Mouse (Mus musculus) adrenal gland, postnatal 10 days (tissue): ENCODE measurements around the gene Get4. TPM values are rescaled to one million over a fixed set of nuclear protein-coding genes. Genes with fewer than 3 reads are reported as not detected.

Experiments used
- DNase-seq: peaks from one replicate; pipeline ENCODE4 v3.0.0; 2021; ENCODE audit warnings: mixed read lengths
- long read RNA-seq, 2 experiments: library from polyadenylated mRNA; stranded (forward); transcript quantifications; one replicate each; pipeline ENCODE4 v2.0.0; 2021
- total RNA-seq, 2 experiments: library from RNA; stranded (reverse); gene quantifications; 2 replicates each; pipeline ENCODE4 v1.2.3; 2021

Get4 gene
- 10 to 100 TPM; 69.6 to 82.9 TPM for total RNA-seq
- long read RNA-seq, experiment 1, transcript Get4-201 (9 exons, 2,107 nt), result major isoform, 160 of 213 reads
- long read RNA-seq, experiment 1, partial matches to known transcripts, result 18 of 213 reads
- long read RNA-seq, experiment 1, other reads (novel, unspliced or antisense), result 30 of 213 reads
- long read RNA-seq, experiment 2, transcript Get4-201 (9 exons, 2,107 nt), result major isoform, 82 of 108 reads
- long read RNA-seq, experiment 2, partial matches to known transcripts, result 1 of 108 reads
- long read RNA-seq, experiment 2, other reads (novel, unspliced or antisense), result 21 of 108 reads

- peak; percentile 99 for DNase-seq
Measured at GRCm38 (mm10) chr5:139252081-139252909, at the start of gene Get4. Get4 (plus strand) TSS chr5:139252324.

- no peak for DNase-seq
Measured at GRCm38 (mm10) chr5:139203312-139203711, 48.8 kb upstream of the Get4 start.

DNA sequence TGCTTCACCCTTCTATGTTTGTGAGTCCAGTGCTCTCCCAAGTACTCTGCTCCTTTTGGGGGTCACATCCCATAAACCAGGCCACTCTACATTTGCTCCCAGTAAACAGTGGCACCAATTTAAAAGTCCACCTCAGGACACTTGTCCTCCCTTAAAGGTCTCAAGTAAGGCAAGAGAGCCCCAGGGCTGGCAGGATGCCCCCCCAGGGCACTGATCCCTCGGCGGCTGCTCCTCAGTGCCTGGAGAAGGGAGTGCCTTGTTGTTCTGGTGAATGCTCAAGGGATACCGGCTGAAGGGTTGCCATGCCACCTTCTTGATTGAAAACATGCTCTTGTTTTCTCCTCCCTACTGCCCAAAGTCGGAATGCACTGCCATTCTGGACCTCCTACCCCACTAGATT is 46.0 kb upstream of the Get4 start:
- DNase-seq, result peak; percentile 53

GRCm38 (mm10) chr5:139206525-139206924 is 45.6 kb upstream of the Get4 start:
- DNase-seq, result no peak

DNA sequence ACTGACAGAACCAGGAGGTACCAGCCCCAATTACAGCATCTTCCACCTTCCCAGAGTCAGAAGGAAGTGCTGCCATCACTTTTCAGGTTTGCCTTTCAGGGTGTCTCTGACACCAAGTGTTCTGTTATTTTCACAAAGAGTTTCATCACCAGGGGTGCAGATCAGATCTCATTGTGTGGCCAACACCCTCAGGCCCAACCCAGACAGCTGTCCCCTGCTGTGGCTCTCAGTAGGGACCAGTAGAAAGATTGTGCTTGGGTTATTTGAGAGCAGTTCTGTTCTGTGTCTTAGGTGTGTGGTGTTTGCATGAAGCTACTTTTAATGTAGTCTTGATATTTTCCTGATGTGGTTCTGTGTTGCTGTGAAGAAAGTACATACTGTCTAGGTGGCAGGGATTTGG is 43.9 kb upstream of the Get4 start:
- no peak for DNase-seq

GRCm38 (mm10) chr5:139208871-139209684 is 43.0 kb upstream of the Get4 start:
- DNase-seq, result no peak

GRCm38 (mm10) chr5:139209685-139210026 is 42.5 kb upstream of the Get4 start:
- no peak for DNase-seq

- DNase-seq, result no peak
Measured at GRCm38 (mm10) chr5:139211737-139212385, 40.3 kb upstream of the Get4 start.

GRCm38 (mm10) chr5:139214298-139214697 is 37.8 kb upstream of the Get4 start:
- no peak for DNase-seq

- peak; percentile 52 for DNase-seq
Measured at GRCm38 (mm10) chr5:139215184-139215583, 36.9 kb upstream of the Get4 start.

GRCm38 (mm10) chr5:139216121-139216520 is 36.0 kb upstream of the Get4 start:
- DNase-seq, result no peak

- DNase-seq, result no peak
Measured at GRCm38 (mm10) chr5:139216774-139217173, 35.4 kb upstream of the Get4 start.

DNA sequence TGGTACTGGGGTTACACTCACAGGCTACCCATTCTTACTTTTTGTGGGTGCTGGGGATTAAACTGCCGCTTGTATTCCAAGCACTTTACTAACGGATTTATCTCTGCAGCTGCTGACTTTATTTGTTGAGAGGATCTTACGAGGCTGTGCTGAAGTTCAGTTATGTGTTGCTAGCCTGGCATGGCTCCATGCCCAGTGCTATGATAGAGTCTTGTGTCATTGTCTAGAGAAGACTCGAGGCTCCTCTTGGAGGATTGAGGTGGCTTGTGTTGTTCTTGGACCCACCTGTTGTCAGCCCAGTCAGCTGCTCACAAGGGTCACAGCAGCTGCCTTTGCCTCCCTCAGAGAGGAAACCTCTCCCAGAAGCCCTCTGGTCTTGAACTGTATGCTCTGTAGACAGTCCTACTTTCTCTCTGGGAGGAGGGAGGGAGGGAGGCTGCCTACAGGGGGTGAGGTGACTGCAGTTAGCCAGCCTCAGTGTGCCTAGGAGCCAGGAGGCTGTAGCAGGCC is 32.1 kb upstream of the Get4 start:
- no peak for DNase-seq

DNA sequence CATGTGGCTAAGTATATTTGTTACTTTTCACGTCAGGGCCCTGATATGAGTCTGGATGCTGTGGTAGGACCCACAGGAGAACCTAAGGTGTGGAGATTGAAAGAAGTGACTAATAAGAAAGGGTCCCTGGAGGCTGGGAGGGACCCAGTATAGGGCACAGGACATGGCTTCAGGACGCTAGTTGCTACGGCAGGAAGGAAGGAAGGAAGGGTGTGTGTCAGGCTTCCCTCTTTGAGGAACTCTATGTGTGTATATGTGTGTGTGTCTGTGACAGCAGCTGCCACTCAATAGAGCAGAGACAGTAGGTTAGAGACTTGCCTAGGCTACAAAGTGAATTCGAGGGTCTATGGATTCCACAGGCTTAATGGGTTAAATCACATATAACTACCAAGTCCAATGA is 31.5 kb upstream of the Get4 start:
- DNase-seq, result no peak

DNA sequence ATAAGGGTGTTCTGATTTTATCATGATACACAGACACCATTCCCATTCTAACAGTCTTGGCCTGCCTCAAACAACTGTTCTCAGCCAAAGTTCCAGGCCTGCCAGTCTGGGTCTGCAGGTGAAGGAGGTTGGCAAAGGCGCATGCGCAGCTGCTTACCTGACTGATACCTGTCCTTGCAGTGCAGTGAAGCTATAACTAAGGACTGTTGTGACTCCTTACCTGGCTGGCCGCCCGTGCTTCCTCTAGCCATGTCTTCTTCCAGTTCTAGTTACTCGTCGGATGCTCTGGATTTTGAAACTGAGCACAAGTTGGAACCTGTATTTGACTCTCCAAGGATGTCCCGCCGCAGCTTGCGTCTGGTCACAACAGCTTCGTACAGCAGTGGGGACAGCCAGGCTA is 28.8 kb upstream of the Get4 start:
- no peak for DNase-seq

DNA sequence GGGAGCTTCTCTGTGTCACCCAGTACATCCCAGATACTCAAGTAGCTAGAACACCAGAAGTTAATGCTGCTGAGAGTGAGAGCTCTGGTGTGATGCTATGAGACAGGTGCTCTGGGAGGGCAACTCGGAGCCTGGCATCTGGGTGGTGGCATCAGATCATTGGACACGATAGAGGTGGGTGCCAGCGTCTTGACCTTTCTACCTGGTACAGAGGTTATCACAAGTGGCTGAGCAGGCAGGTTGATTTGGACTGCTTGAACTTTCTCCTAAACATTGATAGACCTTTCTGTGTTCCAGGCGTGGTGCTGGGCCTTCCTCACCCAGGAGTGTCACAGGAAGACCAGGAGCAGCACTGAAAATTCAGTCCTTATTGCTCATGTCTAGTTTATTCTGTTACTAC is 24.9 kb upstream of the Get4 start:
- no peak for DNase-seq

- DNase-seq, result no peak
Measured at GRCm38 (mm10) chr5:139227645-139228044, 24.5 kb upstream of the Get4 start.

DNA sequence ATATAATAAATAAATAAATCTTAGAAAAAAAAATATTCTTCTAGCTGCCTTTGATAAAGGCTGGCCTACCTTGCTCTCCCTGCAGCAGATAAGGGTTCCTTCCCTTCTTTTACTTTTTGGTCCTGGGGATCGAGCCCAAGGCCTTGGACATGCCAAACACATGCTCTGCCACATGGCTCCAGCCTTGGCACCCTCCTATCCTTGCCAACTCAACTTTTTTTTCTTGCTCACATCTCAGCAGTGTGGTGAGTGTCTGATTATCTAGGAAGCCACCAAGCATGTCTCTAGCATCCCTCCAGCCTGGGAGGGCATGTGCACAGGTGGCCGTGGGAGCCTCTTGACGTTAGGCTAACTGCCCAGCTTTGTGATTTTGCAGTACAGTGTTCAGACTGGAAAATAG is 23.8 kb upstream of the Get4 start:
- no peak for DNase-seq

DNA sequence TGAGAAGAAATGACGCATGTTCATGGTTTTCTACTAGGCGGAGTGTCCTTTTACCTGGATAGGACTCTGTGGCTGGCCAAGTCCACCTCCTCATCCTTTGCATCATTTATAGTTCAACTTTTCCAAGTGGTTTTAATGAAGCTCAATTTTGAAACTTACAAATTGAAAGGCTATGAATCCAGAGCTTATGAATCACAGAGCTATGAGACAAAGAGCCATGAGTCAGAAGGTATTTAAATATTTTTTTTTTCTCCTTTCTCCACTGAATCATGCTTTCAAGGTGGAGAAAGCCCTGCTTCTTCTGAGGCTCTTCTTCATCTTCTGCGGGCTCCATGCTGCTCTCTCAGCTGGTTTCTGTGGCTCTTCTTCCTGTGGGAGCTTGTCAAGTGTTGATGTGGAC is 22.4 kb upstream of the Get4 start:
- DNase-seq, result no peak

DNA sequence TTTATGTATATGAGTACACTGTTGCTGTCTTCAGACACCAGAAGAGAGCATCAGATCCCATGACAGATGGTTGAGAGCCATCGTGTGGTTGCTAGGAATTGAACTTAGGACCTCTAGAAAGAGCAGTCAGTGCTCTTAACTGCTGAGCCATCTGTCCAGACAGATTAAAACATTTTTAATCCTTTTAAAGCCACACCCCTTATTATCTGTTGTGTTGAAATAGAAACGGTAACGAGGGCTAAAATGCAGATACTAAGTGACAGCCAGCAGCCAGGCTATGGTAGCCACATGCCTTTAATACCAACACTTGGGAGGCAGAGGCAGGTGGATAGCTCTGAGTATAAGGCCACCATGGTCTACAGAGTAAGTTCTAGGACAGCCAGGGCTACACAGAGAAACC is 20.0 kb upstream of the Get4 start:
- DNase-seq, result no peak

- no peak for DNase-seq
Measured at GRCm38 (mm10) chr5:139234423-139234822, 17.7 kb upstream of the Get4 start.

DNA sequence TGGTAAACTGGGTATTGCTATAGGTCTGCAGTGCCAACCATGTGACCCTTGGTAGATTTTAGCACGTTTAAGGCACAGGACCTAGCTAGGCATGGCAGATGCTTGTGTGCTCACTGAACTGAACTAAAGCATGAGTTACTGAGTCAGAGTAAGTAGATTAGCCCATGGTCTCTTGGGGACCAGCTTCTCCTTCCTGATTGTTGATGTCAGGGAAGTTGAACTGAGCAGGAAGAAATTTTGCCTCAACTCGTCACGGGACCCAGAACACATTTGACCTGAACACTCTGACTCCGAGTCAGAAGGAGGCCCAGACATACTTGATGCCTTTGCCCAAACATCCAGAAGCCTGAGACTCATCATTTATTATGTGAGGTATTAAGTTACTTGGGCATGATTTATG is 14.7 kb upstream of the Get4 start:
- no peak for DNase-seq
